Mouse (Mus musculus): ENCODE measurements around the gene Dxo.

DNA sequence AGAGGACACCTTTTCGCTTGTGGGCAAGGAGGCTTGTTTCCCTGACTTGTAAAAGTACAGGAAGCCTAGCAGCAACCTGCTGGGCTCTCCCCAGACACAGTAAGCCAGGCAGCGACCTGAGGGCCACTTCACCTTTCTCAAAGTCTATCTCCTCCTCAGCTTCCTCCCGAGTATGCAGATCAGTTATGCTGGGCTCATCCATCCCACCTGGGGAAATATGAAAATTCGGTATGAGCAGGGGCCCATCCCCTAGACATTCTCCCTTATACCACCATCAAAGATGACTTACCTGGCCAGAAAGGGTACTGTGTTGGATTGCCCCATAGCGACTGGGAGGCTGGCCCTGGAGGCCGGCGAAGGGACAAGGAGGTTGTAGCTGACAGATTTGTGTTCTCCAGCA is 10.8 kb downstream of the Dxo start:
- TF ChIP-seq POLR2A (IDR thresholded peaks at IDR 0.05; ENCODE audit: low read depth, low read length) (no peak), RCOR1 (conservative IDR thresholded peaks at IDR 0.05; ENCODE audit: low read depth, low read length) (no peak), SIN3A (IDR thresholded peaks at IDR 0.05; ENCODE audit: low read length) (no peak), BHLHE40 (IDR thresholded peaks at IDR 0.05; ENCODE audit: low read depth, low read length) (no peak), CTCF (conservative IDR thresholded peaks at IDR 0.05 in 1 of 2, IDR thresholded peaks at IDR 0.05 in 1 of 2; ENCODE audit: low read depth in 2 of 2, low read length in 2 of 2) (no peak), ZNF384 (IDR thresholded peaks at IDR 0.05; ENCODE audit: low read depth, low read length) (no peak), MYC (IDR thresholded peaks at IDR 0.05; ENCODE audit: low read depth, low read length) (no peak)

Measured in CH12.LX (cell line).